Mouse (Mus musculus): Measurements from ENCODE around the gene Ptgs2.

The Ptgs2 gene

DNA sequence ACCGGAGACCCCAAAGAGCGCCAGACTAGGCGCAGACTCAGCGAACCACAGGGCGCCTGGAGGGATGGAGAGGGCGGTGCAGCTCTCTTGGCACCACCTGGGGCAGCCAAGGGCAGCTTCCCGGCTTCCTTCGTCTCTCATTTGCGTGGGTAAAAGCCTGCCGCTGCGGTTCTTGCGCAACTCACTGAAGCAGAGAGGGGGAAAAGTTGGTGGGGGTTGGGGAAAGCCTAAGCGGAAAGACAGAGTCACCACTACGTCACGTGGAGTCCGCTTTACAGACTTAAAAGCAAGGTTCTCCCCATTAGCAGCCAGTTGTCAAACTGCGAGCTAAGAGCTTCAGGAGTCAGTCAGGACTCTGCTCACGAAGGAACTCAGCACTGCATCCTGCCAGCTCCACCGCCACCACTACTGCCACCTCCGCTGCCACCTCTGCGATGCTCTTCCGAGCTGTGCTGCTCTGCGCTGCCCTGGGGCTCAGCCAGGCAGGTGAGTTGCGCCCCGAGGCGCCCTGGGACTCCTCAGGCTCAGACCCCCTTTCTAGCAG, at the start of gene Ptgs2:
Ptgs2 (plus strand) TSS at position 242 of the 544 bp plus-strand sequence.
- DNase-seq (ENCODE audit: low spot score): peak; percentile 17

DNA sequence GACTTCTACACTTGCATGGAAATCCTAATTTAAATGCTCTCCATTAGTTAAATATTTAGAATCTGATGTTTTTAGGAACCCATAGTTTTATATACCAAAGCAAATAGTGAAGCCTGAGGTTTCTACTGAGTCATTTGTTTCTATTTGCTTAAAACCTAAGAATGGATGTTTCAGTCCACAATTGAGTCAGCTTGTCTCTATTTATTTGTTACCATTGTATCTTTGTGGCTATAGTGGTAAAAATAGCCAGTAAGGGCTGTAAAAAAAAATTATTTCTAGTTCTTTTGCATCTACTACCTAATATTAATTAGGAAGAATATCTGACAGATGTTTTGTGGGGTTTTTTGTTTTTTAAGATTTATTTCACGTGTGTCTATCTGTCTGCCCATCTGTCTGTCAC, 49.6 kb upstream of the Ptgs2 start:
- no peak for DNase-seq (ENCODE audit: low spot score)

- DNase-seq (ENCODE audit: low spot score): no peak
Observed at GRCm38 (mm10) chr1:150065684-150066083, 34.1 kb upstream of the Ptgs2 start.

DNA sequence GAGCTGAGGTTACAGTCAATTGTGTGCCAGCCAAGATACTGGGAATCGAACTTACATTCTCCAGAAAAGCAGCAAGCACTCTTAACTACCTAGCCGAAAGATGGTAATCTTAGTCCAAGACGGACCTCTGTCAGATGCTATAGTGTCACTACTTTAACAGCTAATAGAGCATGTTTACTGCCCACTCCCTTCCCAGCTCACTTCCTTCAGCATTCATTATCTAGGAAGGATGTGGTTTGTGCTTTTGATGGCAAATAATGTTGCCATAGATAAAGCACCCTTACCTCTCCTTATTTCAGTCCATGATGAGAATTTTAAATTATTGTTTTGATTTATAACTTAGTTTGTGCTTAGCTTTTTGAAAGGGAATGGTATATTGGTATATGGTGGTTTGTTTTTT, 27.0 kb upstream of the Ptgs2 start:
- no peak for DNase-seq (ENCODE audit: low spot score)

GRCm38 (mm10) chr1:150074609-150075008, 25.2 kb upstream of the Ptgs2 start:
- no peak for DNase-seq (ENCODE audit: low spot score)

- no peak for DNase-seq (ENCODE audit: low spot score)
Observed at GRCm38 (mm10) chr1:150089040-150089692, 10.7 kb upstream of the Ptgs2 start.

- DNase-seq (ENCODE audit: low spot score): no peak
Observed at GRCm38 (mm10) chr1:150090229-150090628, 9.6 kb upstream of the Ptgs2 start.

DNA sequence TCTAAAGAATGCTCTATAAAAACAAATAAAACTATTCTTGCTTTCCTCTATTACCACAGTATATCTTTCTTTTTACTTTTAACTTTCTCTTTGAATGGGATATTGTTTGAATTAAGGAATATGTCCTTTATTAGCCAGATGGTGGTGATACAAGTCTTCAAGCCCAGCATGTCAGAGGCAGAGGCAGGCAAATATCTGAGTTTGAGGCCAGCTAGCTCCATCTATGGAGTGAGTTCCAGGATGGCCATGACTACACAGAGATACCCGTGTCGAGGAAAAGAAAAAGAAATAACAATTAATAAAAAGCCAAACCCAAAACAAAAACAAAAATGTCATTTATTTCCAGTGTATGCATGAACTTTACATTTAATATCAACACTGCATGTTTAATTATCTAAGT, 2.8 kb upstream of the Ptgs2 start:
- DNase-seq (ENCODE audit: low spot score): no peak

GRCm38 (mm10) chr1:150097721-150098120, 2.1 kb upstream of the Ptgs2 start:
- DNase-seq (ENCODE audit: low spot score): no peak

DNA sequence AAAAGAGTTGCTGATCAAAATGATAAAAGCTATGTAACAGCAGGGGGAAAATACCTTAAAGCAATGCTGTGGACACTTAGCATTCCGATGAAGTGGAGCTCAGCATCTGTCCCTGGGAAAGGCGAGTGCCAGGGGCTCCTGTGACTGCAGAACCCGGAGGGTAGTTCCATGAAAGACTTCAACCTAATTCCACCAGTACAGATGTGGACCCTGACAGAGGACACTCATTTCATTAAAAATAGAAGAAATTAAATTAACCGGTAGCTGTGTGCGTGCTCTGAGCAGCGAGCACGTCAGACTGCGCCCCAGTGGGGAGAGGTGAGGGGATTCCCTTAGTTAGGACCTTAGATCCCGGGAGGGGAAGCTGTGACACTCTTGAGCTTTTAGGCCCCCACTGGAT, 457 bp upstream of the Ptgs2 start:
- no peak for DNase-seq (ENCODE audit: low spot score)

GRCm38 (mm10) chr1:150104228-150104720, 4.4 kb downstream of the Ptgs2 start:
- DNase-seq (ENCODE audit: low spot score): no peak

DNA sequence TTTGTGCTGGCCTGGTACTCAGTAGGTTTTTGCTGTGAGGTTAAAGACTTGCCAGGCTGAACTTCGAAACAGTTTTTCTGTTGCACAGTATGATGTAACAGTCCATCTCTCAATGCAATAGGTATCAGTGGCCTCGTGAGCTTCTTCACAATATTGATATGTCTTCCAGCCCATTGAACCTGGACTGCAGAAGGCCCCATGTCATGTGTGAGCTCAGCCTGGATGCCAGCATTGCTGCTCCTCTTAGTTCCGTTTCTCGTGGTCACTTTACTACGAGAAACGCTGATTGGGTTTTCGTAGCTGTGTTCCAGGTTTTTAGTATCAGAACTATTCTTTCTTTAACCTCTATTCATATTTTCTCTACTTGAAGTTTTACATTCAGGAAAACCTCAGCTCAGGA, 6.9 kb downstream of the Ptgs2 start:
- DNase-seq (ENCODE audit: low spot score): peak; percentile 8

DNA sequence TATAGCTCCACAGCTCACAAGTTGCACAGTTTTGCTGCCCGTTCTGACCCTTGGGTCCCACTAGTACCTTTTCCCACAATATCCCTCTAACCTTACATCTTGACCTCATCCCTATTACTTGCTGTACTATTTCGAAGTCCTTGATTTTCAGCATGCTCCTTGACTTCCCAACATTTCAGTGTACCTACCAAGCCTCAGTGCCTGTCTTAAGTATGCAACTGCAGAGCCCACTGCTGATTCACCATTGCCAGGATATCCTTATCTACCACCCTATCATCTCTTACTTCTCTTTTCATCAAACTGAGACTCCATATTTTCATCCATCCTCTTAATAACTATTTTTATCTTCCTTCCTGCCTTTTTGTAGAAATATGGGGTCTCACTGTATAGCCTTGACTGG, 9.8 kb downstream of the Ptgs2 start:
- no peak for DNase-seq (ENCODE audit: low spot score)

DNA sequence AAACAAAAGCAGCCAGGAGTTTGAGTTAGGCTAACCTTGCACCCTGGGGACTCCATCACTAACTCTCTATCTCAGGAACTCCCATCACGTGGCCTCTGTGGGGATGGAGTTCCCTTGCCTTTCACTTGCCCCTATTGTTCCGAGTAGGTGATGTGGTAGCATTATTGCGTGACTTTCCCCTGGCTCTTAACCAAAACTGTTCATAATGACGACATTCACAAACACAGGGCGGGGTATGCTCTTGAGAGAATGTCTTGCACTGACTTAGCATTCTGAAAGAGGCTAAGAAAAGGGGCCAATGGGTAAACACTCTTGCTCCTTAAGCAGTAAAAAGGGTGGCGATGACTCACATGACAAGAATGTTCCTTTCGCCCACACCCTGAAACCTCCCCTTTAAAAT, 15.5 kb downstream of the Ptgs2 start:
- peak; percentile 47 for DNase-seq (ENCODE audit: low spot score)

DNA sequence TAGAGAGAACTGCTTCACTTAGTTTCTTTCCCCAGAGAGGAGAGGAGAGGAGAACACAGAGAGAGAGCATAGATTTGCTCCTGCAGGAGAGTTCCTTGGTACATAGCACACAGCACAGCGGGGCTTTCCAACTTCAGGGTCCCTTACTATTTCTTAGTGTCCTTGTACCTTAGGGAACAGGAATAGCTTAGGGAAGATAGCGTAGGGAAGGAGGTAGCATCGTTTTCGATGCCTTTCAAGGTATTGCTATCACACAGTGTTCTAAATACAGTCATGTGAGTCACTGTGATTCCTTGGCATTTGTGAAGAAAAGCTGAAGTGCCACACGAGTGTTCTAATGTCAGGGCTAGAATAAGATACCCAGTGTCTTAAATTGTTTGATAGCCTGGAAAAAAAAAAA, 18.5 kb downstream of the Ptgs2 start:
- DNase-seq (ENCODE audit: low spot score): no peak

GRCm38 (mm10) chr1:150125568-150125967, 25.7 kb downstream of the Ptgs2 start:
- DNase-seq (ENCODE audit: low spot score): no peak

- no peak for DNase-seq (ENCODE audit: low spot score)
Observed at GRCm38 (mm10) chr1:150130070-150130469, 30.2 kb downstream of the Ptgs2 start.

GRCm38 (mm10) chr1:150130586-150131275, 30.9 kb downstream of the Ptgs2 start:
- DNase-seq (ENCODE audit: low spot score): no peak

DNA sequence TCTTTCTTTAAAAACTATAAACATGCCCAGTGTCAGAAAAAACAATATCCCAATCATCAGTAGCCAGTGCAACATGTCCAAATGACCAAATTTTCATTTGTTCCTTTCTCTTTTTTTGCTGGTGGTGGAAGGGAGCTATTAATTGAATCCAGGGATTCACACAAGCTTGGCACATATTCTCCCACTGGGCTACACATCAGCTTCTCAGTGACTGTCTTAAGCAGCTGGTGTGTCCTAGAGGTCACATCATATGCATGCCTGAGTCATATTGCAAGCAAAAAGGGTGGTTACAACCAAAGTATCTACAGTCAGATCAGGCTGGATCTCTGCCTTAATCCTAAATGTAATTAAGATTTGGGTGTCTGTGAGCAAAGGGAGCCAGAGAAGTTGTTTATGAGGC, 35.5 kb downstream of the Ptgs2 start:
- DNase-seq (ENCODE audit: low spot score): no peak

GRCm38 (mm10) chr1:150139730-150140129, 39.9 kb downstream of the Ptgs2 start:
- DNase-seq (ENCODE audit: low spot score): no peak

DNA sequence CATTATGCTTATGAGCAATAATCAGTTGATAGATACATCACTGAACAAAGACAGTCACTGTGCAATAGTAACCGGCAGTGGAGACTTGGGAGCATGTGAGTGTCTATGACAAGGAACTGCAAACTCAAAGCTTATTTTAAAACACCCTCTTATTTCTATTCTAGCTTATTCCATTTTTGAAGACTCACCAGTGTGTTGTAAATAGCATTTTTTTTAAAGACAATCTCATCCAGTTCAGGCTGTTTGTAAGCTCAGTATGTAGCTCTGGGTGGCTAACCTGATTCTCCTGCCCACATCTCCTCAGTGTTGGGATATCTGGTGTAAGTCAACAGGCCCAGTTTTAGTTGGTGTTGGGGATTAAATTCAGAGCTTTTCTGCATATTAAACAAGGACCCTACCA, 42.1 kb downstream of the Ptgs2 start:
- DNase-seq (ENCODE audit: low spot score): no peak

- DNase-seq (ENCODE audit: low spot score): no peak
Observed at GRCm38 (mm10) chr1:150143578-150143977, 43.7 kb downstream of the Ptgs2 start.

DNA sequence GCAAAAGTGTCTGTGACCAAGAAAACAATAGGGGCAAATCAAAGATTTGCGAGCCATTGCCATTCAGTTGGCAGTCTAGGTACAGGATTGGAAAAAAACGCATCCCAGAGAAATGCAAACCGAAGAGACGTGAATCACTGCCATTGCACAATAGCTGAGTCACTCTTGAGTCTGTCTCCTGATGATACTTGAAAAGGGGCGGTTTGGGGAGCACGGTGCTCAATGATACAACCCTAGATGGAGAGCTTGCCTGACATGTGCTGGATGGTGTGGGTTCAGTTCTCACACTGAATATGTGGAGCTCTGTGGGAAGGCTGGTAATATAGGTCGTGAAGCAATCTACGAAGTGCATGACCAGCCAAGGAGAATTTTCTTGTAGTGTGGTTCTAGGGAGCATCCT, 45.2 kb downstream of the Ptgs2 start:
- peak; percentile 21 for DNase-seq (ENCODE audit: low spot score)

All from adipocyte (in vitro differentiated cells).